Mouse (Mus musculus) liver, embryonic 14.5 days (tissue): Measurements from ENCODE around the gene Creb3l2. TPM values are rescaled to one million over a fixed set of nuclear protein-coding genes. Genes with fewer than 3 reads are reported as not detected.

ENCODE experiments used
- ATAC-seq: fragments of 200-750 bp; cut with Nextera tagmentation; 2 replicates; pipeline ENCODE4 v1.8.0; 2017; ENCODE audit warnings: moderate number of reproducible peaks, mild to moderate bottlenecking, moderate library complexity; ENCODE audit not compliant: insufficient read depth
- DNase-seq, 3 experiments: peaks; one replicate each; pipeline ENCODE4 v3.0.0-alpha.2; 2012 to 2013; ENCODE audit warnings: low read depth in 3 of 3, low spot score in 3 of 3
- H3K27ac ChIP-seq: fragments of 300-500 bp; sonication (generic); 2 replicates; pipeline ENCODE4 v1.5.1; 2014; ENCODE audit warnings: moderate library complexity, mild to moderate bottlenecking, control low read depth, inconsistent platforms
- H3K27me3 ChIP-seq: fragments of 300-500 bp; sonication (generic); 2 replicates; pipeline ENCODE4 v1.6.1; 2014; ENCODE audit warnings: mild to moderate bottlenecking, low read length, moderate library complexity; ENCODE audit not compliant: control insufficient read depth, insufficient read depth
- H3K36me3 ChIP-seq: fragments of 300-500 bp; sonication (generic); replicated peaks from 2 replicates; pipeline ENCODE4 v1.6.1; 2014; ENCODE audit warnings: low read depth; ENCODE audit not compliant: control insufficient read depth, insufficient read depth
- H3K4me1 ChIP-seq, 2 experiments: fragments of 200-500 bp in 1 of 2; fragments of 300-500 bp in 1 of 2; sonication (generic) in 1 of 2; replicated peaks; 2 replicates each; pipeline ENCODE4 v1.6.1; 2012 to 2014; ENCODE audit warnings: antibody characterized with exemption in 1 of 2, inconsistent platforms in 1 of 2, low read length in 1 of 2; ENCODE audit not compliant: control insufficient read depth in 2 of 2, insufficient read depth in 2 of 2
- H3K4me2 ChIP-seq: fragments of 300-500 bp; sonication (generic); 2 replicates; pipeline ENCODE4 v1.6.1; 2014; ENCODE audit warnings: low read depth, mild to moderate bottlenecking, control low read depth, moderate library complexity
- H3K4me3 ChIP-seq, 2 experiments: fragments of 200-500 bp in 1 of 2; fragments of 300-500 bp in 1 of 2; sonication (generic) in 1 of 2; 2 replicates each; pipeline ENCODE4 v1.5.1; 2012 to 2014; ENCODE audit warnings: low read depth in 2 of 2, low read length in 2 of 2, mild to moderate bottlenecking in 2 of 2, control low read depth in 1 of 2, inconsistent platforms in 1 of 2, moderate library complexity in 1 of 2; ENCODE audit not compliant: insufficient read depth in 1 of 2
- H3K9ac ChIP-seq: fragments of 300-500 bp; sonication (generic); replicated peaks from 2 replicates; pipeline ENCODE4 v1.6.1; 2014; ENCODE audit warnings: mild to moderate bottlenecking, control low read depth, moderate library complexity
- H3K9me3 ChIP-seq: fragments of 300-500 bp; sonication (generic); 2 replicates; pipeline ENCODE4 v1.6.1; 2016; ENCODE audit warnings: low read length, mixed read lengths; ENCODE audit not compliant: control insufficient read depth
- CTCF ChIP-seq: IDR thresholded peaks from 2 replicates; pipeline ENCODE4 v1.5.1; 2016; ENCODE audit warnings: antibody characterized with exemption, low read depth, control low read depth
- EP300 ChIP-seq: IDR thresholded peaks from 2 replicates; pipeline ENCODE4 v1.6.1; 2016; ENCODE audit warnings: antibody characterized with exemption, low read depth
- WGBS: fragments of 180-500 bp; shearing (Covaris S2); extraction: QIAGEN DNeasy Blood & Tissue Kit; methylation state at CpG from one replicate; pipeline ENCODE4 v1.1.7; 2014; ENCODE audit not compliant: insufficient replicate concordance; 5-methylcytosine and 5-hydroxymethylcytosine counted together
- polyA plus RNA-seq, 2 experiments: library from polyadenylated mRNA; depleted of rRNA in 1 of 2; stranded (reverse) in 1 of 2; unstranded in 1 of 2; fragments of >200 nt; fragmentation: Nextera tagmentation in 1 of 2; extraction: Ambion mirVana in 1 of 2; gene quantifications; 2 replicates each; pipeline versions ENCODE4 v1.2.1 to v1.2.3; 2012 to 2014

Gene Creb3l2
- polyA plus RNA-seq, 2 experiments = 1.9 to 2.7 TPM

DNA sequence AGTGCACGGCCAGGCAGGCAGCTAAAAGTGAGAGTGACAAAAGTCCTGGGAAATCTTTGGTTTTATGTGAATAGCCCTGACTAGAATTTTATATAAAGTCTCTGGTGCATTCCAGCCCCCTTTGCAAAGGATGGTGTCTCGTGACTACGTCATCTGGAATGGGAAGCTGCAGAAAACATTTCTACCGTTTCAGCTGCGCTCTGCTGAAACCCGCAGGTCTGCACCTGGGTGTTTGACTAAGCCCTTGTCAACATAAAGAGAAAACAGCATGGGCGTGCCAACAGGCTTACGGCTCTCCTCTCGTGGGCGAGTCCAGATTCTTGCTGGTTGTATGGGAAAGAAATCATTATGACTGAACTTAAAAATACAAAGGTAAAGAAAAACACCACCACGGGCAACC, 13.9 kb downstream of the Creb3l2 start:
- Histone ChIP-seq H3K36me3 (no peaks in the 10 kb centered on the region), H3K27me3 (no peaks in the 10 kb centered on the region), H3K27ac (no peak overlapping the region), H3K9ac (no peak overlapping the region), H3K4me2 (no peak overlapping the region), H3K9me3 (no peaks in the 10 kb centered on the region), H3K4me3 (no peak overlapping the region), H3K4me1 (peaks cover 0 to 21% of the 10 kb centered on the region in 2 experiments; a peak in 2 of 4 replicates)
- ATAC-seq = no peak
- WGBS = 59% methylated on average over 11 of the region's 11 CpGs
- DNase-seq = no peak
- TF ChIP-seq CTCF = no peak
- TF ChIP-seq EP300 = no peak

DNA sequence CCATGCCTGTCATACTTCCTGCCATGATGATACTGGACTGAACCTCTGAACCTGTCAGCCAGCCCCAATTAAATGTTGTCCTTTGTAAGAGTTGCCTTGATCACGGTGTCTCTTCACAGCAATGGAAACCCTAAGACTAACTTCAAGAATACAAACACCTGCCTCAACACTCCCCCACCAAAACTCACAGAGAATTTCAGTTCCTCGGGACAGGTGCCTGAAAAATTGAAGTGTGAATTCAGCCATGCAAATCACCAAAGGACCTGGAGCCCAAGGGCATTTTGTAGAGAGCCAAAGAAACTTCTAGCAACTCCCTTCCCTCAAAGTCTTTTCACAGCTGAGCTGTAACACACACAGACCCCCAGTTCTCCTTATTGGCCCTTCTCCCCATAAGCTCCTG, 15.3 kb downstream of the Creb3l2 start:
- DNase-seq = no peak
- 57% methylated on average over 2 of the region's 2 CpGs for WGBS
- no peaks in the 10 kb centered on the region for H3K9me3 ChIP-seq
- peaks cover 0 to 18% of the 10 kb centered on the region in 2 experiments; a peak in 2 of 4 replicates for H3K4me1 ChIP-seq
- H3K4me3 ChIP-seq = no peak overlapping the region
- H3K27me3 ChIP-seq = no peaks in the 10 kb centered on the region
- H3K4me2 ChIP-seq = no peak overlapping the region
- no peak for ATAC-seq
- no peaks in the 10 kb centered on the region for H3K36me3 ChIP-seq
- TF ChIP-seq CTCF = no peak
- TF ChIP-seq EP300 = no peak
- H3K9ac ChIP-seq = no peak overlapping the region
- H3K27ac ChIP-seq = no peak overlapping the region

GRCm38 (mm10) chr6:37425833-37426232, 16.1 kb downstream of the Creb3l2 start:
- 50% methylated on average over 3 of the region's 3 CpGs for WGBS
- no peak for TF ChIP-seq EP300
- no peak for TF ChIP-seq CTCF
- Histone ChIP-seq H3K4me1 (peaks cover 0 to 14% of the 10 kb centered on the region in 2 experiments; a peak in 2 of 4 replicates), H3K9me3 (no peaks in the 10 kb centered on the region), H3K36me3 (no peaks in the 10 kb centered on the region), H3K4me2 (no peak overlapping the region), H3K9ac (no peak overlapping the region), H3K27ac (no peak overlapping the region), H3K4me3 (no peak overlapping the region), H3K27me3 (no peaks in the 10 kb centered on the region)
- ATAC-seq (no peak), DNase-seq (no peak)

- WGBS = 59% methylated on average over 3 of the region's 3 CpGs
- no peaks in the 10 kb centered on the region for H3K27me3 ChIP-seq
- H3K4me2 ChIP-seq = no peak overlapping the region
- no peak overlapping the region for H3K27ac ChIP-seq
- no peaks in the 10 kb centered on the region for H3K36me3 ChIP-seq
- no peak overlapping the region for H3K4me3 ChIP-seq
- no peak overlapping the region for H3K9ac ChIP-seq
- ATAC-seq = no peak
- TF ChIP-seq EP300 (no peak), CTCF (no peak)
- H3K4me1 ChIP-seq = peaks cover 0 to 10% of the 10 kb centered on the region in 2 experiments; a peak in 2 of 4 replicates
- DNase-seq = no peak
- H3K9me3 ChIP-seq = no peaks in the 10 kb centered on the region
Observed at GRCm38 (mm10) chr6:37425075-37425474, 16.9 kb downstream of the Creb3l2 start.

DNA sequence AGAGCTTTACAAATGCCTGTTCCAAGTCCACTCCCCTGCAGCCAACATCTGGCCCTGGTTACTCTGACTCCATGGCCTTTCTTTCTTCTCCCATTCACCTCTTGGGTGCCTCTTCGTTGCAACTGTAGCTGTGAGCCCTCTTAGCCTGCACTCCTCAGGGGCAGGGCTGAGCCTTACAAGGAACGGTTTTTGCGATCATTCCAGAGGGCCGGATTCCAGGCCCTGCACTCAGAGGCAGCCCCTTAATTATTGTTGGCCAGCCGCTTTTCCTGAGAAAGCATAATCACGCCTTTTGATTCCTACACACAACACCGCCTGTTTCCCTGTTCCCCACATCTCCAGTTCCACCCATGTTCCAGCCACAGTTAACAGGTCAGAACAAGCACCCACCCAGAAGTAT, 17.6 kb downstream of the Creb3l2 start:
- no peak for TF ChIP-seq CTCF
- no peak for TF ChIP-seq EP300
- no peak for DNase-seq
- 70% methylated on average over 7 of the region's 7 CpGs for WGBS

More for the DNA sequence above, 17.6 kb downstream of the Creb3l2 start:
- Histone ChIP-seq H3K4me1 (peaks cover 0 to 9% of the 10 kb centered on the region in 2 experiments; a peak in 1 of 4 replicates), H3K9ac (no peak overlapping the region), H3K36me3 (no peaks in the 10 kb centered on the region), H3K27ac (no peak overlapping the region), H3K4me3 (no peak overlapping the region), H3K9me3 (no peaks in the 10 kb centered on the region), H3K4me2 (no peak overlapping the region), H3K27me3 (no peaks in the 10 kb centered on the region)
- no peak for ATAC-seq
